Mouse (Mus musculus) layer of hippocampus, adult 9-11 months (tissue): Measurements from ENCODE around the gene Dmrta2.

Source experiments
- DNase-seq: peaks from one replicate; pipeline ENCODE4 v3.0.0; 2022

Gene Dmrta2

GRCm38 (mm10) chr4:109977148-109978067 lies at the start of gene Dmrta2:
TSS of gene Dmrta2 (plus strand) at chr4:109978053.
- DNase-seq = peak; percentile 35

- DNase-seq = no peak
These were observed 48.8 kb upstream of the Dmrta2 start for GRCm38 (mm10) chr4:109929058-109929457.

- DNase-seq = no peak
These were observed 47.4 kb upstream of the Dmrta2 start for GRCm38 (mm10) chr4:109930445-109930844.

GRCm38 (mm10) chr4:109930935-109931334 lies 46.9 kb upstream of the Dmrta2 start:
- DNase-seq = no peak

GRCm38 (mm10) chr4:109936557-109936956 lies 41.3 kb upstream of the Dmrta2 start:
- no peak for DNase-seq

GRCm38 (mm10) chr4:109939291-109939690 lies 38.6 kb upstream of the Dmrta2 start:
- DNase-seq = no peak

- DNase-seq = no peak
These were observed 32.3 kb upstream of the Dmrta2 start for GRCm38 (mm10) chr4:109945554-109945953.

- DNase-seq = no peak
These were observed 28.5 kb upstream of the Dmrta2 start for GRCm38 (mm10) chr4:109949307-109949706.

- DNase-seq = no peak
These were observed 24.3 kb upstream of the Dmrta2 start for GRCm38 (mm10) chr4:109953509-109953908.

GRCm38 (mm10) chr4:109960201-109960935 lies 17.5 kb upstream of the Dmrta2 start:
- no peak for DNase-seq

GRCm38 (mm10) chr4:109963570-109964279 lies 14.1 kb upstream of the Dmrta2 start:
- DNase-seq = no peak

GRCm38 (mm10) chr4:109969561-109969960 lies 8.3 kb upstream of the Dmrta2 start:
- DNase-seq = no peak

- DNase-seq = no peak
These were observed 3.7 kb upstream of the Dmrta2 start for GRCm38 (mm10) chr4:109973991-109974654.

GRCm38 (mm10) chr4:109974655-109975380 lies 3.0 kb upstream of the Dmrta2 start:
- no peak for DNase-seq

GRCm38 (mm10) chr4:109975381-109976240 lies 2.2 kb upstream of the Dmrta2 start:
- no peak for DNase-seq

- no peak for DNase-seq
These were observed 1.3 kb upstream of the Dmrta2 start for GRCm38 (mm10) chr4:109976273-109977147.

- DNase-seq = no peak
These were observed 410 bp downstream of the Dmrta2 start for GRCm38 (mm10) chr4:109978068-109978857.

- no peak for DNase-seq
These were observed 1.0 kb downstream of the Dmrta2 start for GRCm38 (mm10) chr4:109978858-109979340.
